Mouse (Mus musculus): ENCODE data around the gene Pced1a. TPM values are rescaled to one million over a fixed set of nuclear protein-coding genes. Genes with fewer than 3 reads are reported as not detected.
A peak's percentile ranks its signal among the peaks of the same experiment; 100 is the strongest.

Gene Pced1a
- total RNA-seq (2021), result 10 to 100 TPM; 12.9 to 14.6 TPM
- long read RNA-seq, experiment 1, partial matches to known transcripts, result 1 of 5 reads
- long read RNA-seq, experiment 1, other reads (novel, unspliced or antisense), result 3 of 5 reads
- long read RNA-seq, experiment 2, partial matches to known transcripts, result 1 of 3 reads
- long read RNA-seq, experiment 2, other reads (novel, unspliced or antisense), result 1 of 3 reads

GRCm38 (mm10) chr2:130424126-130424853 lies at the start of gene Pced1a, which contains the start of gene Vps16:
Pced1a (minus strand) TSS chr2:130424701.
Vps16 (plus strand) TSS chr2:130424339.
- peak; percentile 96 to 97 for DNase-seq

GRCm38 (mm10) chr2:130472908-130473510 lies 48.5 kb upstream of the Pced1a start:
- DNase-seq, result no peak

- DNase-seq, result no peak
These were observed 45.4 kb upstream of the Pced1a start for GRCm38 (mm10) chr2:130469935-130470334.

- no peak for DNase-seq
These were observed 44.9 kb upstream of the Pced1a start for GRCm38 (mm10) chr2:130469366-130469765.

GRCm38 (mm10) chr2:130466438-130466837 lies 41.9 kb upstream of the Pced1a start:
- no peak for DNase-seq

- no peak for DNase-seq
These were observed 37.0 kb upstream of the Pced1a start for GRCm38 (mm10) chr2:130461287-130462071.

GRCm38 (mm10) chr2:130459576-130459975 lies 35.1 kb upstream of the Pced1a start:
- no peak for DNase-seq

- DNase-seq, result no peak
These were observed 33.4 kb upstream of the Pced1a start for GRCm38 (mm10) chr2:130457871-130458270.

- peak in 1 of 2 experiments; percentile 50 for DNase-seq
These were observed 30.4 kb upstream of the Pced1a start for GRCm38 (mm10) chr2:130454748-130455370.

- no peak for DNase-seq
These were observed 28.9 kb upstream of the Pced1a start for GRCm38 (mm10) chr2:130453421-130453820.

GRCm38 (mm10) chr2:130452266-130452665 lies 27.8 kb upstream of the Pced1a start:
- no peak for DNase-seq

- DNase-seq, result no peak
These were observed 27.2 kb upstream of the Pced1a start for GRCm38 (mm10) chr2:130451727-130452090.

- DNase-seq, result no peak
These were observed 26.7 kb upstream of the Pced1a start for GRCm38 (mm10) chr2:130451086-130451726.

GRCm38 (mm10) chr2:130450434-130450796 lies 25.9 kb upstream of the Pced1a start:
- peak; percentile 82 to 87 for DNase-seq

GRCm38 (mm10) chr2:130449794-130450433 lies 25.4 kb upstream of the Pced1a start, which contains the start of gene Ptpra:
Ptpra (plus strand) TSS chr2:130450278.
- DNase-seq, result peak; percentile 94 to 95

- DNase-seq, result no peak
These were observed 24.7 kb upstream of the Pced1a start for GRCm38 (mm10) chr2:130449021-130449793.

- no peak for DNase-seq
These were observed 23.9 kb upstream of the Pced1a start for GRCm38 (mm10) chr2:130448449-130448848.

- DNase-seq, result no peak
These were observed 17.7 kb upstream of the Pced1a start for GRCm38 (mm10) chr2:130442162-130442561.

GRCm38 (mm10) chr2:130439840-130440480 lies 15.5 kb upstream of the Pced1a start:
- DNase-seq, result no peak

GRCm38 (mm10) chr2:130438861-130439260 lies 14.4 kb upstream of the Pced1a start:
- no peak for DNase-seq
